Mouse (Mus musculus) megakaryocyte, embryonic 14.5 days (primary cell): ENCODE data around the gene Picalm.

Experiments used
- FLI1 ChIP-seq: IDR thresholded peaks from 2 replicates; pipeline ENCODE4 v1.6.1; 2012; ENCODE audit warnings: low read length, inconsistent platforms, mixed read lengths
- GATA1 ChIP-seq: IDR thresholded peaks from 3 replicates; pipeline ENCODE4 v1.6.1; 2012; ENCODE audit warnings: mixed read lengths, low read length, inconsistent platforms, borderline replicate concordance

GRCm38 (mm10) chr7:90148023-90148422, 18.0 kb downstream of the Picalm start:
- TF ChIP-seq GATA1 (no peak), FLI1 (no peak)
